Mouse (Mus musculus) inflammation-experienced regulatory T-cells, adult 6 months (primary cell): ENCODE data around the gene Chmp2a. TPM values are rescaled to one million over a fixed set of nuclear protein-coding genes. Genes with fewer than 3 reads are reported as not detected.

ENCODE experiments used
- ATAC-seq: one replicate; pipeline ENCODE4 v1.8.0; 2017
- polyA plus RNA-seq, 3 experiments: library from polyadenylated mRNA; unstranded; fragments of 100-300 nt; shearing (Covaris generic); gene quantifications; one replicate each; pipeline ENCODE4 v1.2.1; 2017

Chmp2a gene
- 100 to 1,000 TPM; 296 to 343 (median 309) TPM for polyA plus RNA-seq

- ATAC-seq, result peak; percentile 63
Observed at GRCm38 (mm10) chr7:13034148-13034977, at the start of gene Chmp2a. TSS of gene Chmp2a (minus strand) at chr7:13034807.

DNA sequence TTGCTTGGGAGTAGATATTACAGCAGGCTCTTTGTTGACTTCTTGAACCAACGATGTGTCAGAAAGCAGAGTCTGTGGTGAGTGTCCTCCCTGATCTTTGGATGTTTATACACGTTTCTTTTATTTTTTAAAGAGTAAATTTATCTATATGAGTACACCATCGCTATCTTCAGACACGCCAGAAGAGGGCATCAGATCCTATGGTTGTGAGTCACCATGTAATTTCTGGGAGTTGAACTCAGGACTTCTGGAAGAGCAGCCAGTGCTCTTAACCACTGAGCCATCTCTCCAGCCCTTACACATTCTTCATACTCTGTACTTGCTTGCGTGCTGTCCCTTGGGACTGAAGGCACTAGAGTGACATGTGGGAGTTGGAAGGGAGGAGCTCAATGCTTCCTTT lies 37.7 kb upstream of the Chmp2a start:
- no peak for ATAC-seq

DNA sequence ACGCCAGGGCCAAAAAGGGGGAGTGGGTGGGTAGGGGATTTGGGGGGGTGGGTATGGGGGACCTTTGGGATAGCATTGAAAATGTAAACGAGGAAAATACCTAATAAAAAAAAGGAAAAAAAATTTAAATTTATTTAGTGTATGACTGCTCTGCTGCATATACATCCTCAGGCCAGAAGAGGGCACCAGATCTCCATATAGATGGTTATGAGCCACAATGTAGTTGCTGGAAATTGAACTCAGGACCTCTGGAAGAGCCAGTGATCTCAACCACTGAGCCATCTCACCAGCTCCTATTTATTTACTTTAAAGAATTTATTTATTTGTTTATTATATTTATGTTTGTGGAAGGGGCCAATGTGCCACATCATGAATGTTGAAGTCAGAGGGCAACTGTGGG lies 28.8 kb upstream of the Chmp2a start:
- peak; percentile 41 for ATAC-seq

GRCm38 (mm10) chr7:13059536-13059935 lies 24.9 kb upstream of the Chmp2a start:
- no peak for ATAC-seq

- ATAC-seq, result no peak
Observed at GRCm38 (mm10) chr7:13056913-13057700, 22.5 kb upstream of the Chmp2a start.

GRCm38 (mm10) chr7:13054287-13055010 lies 19.8 kb upstream of the Chmp2a start, which contains the start of gene Mzf1:
TSS of gene Mzf1 (minus strand) at chr7:13054764.
- peak; percentile 94 for ATAC-seq

GRCm38 (mm10) chr7:13053961-13054286 lies 19.3 kb upstream of the Chmp2a start:
- ATAC-seq, result peak; percentile 42

- ATAC-seq, result no peak
Observed at GRCm38 (mm10) chr7:13053501-13053900, 18.9 kb upstream of the Chmp2a start.

- ATAC-seq, result no peak
Observed at GRCm38 (mm10) chr7:13053001-13053400, 18.4 kb upstream of the Chmp2a start.

DNA sequence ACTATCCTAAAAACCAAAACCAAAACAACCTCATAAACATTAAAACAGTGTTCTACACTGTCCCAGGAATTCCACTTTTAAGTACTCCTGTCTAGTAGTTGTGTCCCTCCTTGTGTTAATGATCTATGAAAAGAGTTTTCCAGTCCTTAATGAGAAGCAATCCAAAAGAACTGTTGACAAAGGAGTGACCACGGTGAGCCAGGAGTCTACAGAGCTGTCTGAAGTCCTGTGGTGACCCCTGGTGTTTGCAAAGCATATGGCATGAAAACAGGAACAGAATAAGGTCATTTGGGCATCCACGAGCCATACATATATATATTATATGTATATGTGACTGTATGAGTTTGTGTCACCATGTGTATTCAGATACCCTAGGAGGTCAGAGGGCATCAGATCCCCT lies 11.5 kb upstream of the Chmp2a start:
- peak; percentile 90 for ATAC-seq

- no peak for ATAC-seq
Observed at GRCm38 (mm10) chr7:13044254-13044625, 9.6 kb upstream of the Chmp2a start.

DNA sequence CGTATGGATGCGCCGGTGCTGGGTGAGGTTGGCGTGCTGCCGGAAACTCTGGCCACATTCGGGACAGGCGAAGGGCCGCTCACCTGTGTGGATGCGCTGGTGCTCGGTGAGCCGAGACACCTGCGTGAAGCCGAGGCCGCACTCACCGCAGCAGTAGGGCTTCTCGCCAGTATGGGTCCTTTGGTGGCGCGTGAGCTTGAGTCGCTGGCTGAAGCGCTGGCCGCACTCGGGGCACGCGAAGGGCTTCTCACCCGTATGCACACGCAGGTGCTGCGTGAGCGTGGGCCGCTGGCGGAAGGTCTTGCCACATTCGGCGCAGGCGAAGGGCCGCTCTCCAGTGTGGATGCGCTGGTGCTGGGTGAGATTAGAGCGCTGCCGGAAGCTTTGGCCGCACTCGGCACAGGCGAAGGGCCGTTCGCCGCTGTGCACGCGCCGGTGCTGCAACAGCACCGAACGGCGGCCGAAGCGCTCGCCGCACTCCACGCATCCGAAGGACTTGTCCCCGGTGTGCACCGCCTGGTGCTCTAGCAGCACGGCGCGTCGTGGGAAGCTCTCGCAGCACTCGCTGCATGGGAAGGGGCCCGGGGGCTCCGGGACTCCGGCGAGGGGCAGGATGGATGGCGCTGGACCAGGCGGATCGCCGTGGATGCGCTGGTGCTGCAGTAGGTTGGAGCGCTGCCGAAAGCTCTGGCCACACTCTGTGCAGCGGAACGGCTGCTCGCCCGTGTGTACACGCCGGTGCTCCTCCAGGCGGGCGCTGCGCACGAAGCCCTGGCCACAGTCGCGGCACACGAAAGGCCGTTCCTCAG lies 9.0 kb upstream of the Chmp2a start:
- no peak for ATAC-seq

DNA sequence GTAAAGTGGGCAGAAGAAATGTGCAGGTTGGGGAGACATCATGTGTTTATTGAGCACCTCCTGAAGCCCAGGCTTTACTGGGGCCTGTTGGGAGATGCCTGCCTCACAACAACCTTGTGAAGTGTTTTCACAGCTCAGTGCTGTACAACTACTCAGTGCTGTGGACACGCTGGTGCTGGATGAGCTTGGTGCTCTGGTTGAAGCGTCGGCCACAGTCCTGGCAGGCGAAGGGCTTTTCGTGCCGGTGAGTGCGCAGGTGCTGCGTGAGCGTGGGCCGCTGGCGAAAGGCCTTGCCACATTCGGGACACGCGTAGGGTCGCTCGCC lies 8.5 kb upstream of the Chmp2a start:
- ATAC-seq, result no peak

- ATAC-seq, result no peak
Observed at GRCm38 (mm10) chr7:13042511-13042910, 7.9 kb upstream of the Chmp2a start.

DNA sequence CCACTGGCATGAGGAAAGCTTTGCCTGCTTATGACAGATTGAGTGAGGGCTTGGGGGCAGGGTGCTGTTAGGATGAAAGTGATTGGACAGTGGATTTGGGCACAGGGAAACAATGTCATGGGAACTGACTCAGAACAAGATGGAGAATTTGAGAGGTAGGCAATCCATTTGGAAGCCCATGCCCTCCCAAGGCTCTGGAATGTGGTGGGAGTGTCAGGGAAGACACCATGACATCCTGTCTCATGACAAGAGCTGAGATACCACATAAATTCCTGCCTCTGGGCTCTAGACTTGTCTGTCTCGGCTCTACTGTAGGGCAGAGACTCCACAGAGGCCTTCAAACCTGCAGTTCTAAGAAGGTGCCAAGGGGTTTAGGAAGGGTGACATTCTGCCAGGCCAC lies 6.6 kb upstream of the Chmp2a start:
- no peak for ATAC-seq

- no peak for ATAC-seq
Observed at GRCm38 (mm10) chr7:13039181-13039580, 4.6 kb upstream of the Chmp2a start.

GRCm38 (mm10) chr7:13038621-13039169 lies 4.1 kb upstream of the Chmp2a start:
- ATAC-seq, result no peak

DNA sequence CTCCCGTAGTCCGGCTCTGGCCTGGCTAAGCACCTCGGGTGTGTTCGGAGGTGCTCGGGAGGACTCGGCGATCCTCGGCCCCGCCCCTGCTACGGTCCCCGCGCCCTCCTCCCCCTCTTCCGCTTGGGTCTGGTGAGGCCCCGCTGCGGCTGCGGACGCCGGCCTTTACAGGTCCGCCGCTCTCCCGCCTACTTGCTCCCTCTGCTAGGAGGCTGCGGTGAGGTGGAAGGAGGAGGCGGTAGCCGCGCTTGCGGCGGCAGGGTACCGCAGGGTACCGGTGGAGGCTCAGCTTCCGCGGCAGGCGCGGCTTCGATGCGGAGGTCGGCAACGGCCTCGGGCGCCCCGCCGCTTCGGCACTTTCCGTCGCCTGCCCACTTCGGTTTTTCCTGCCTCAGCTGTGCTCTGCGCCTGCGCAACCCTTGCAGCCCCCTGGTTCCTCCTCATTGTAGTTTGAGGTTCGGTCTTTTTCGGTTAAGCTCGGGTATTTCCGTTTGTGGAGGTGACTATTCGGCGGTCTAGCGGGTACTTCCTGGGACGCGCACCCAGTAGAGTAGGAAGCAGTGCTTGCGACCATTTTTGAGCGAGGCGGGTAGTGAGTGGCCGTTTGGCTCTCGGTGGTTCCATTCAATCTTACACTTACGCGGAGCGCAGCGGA lies 3.4 kb upstream of the Chmp2a start, which contains the start of gene Ube2m:
Gene Ube2m, minus strand, starts transcription at position 375 of the 655 bp plus-strand sequence.
- peak; percentile 71 for ATAC-seq

DNA sequence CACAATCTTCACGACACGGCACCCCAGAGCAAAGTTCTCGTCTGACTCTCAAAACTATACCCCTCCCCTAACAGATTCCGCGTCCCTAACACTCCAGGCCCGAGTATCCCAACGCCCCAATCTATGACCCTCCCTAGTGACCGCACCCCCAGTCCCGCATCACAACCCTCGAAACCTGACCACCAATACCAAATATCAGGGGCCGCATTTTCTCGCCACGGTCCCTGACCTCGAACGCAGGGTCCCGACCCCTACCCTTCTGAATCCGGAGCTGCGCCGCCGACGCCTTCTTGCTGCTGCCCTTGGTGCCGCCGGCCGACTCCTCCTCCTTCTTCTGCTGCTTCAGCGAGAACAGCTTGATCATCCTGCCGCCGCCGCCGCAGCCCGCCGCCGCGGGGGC lies 2.8 kb upstream of the Chmp2a start:
- no peak for ATAC-seq

- ATAC-seq, result no peak
Observed at GRCm38 (mm10) chr7:13036806-13037205, 2.2 kb upstream of the Chmp2a start.

- no peak for ATAC-seq
Observed at GRCm38 (mm10) chr7:13035211-13035855, 726 bp upstream of the Chmp2a start.
